22 mouse cellular contexts compared by ENCODE assay signal in genomic region chr9:67397756-67398155, GRCm38 (mm10).
A peak's percentile ranks its signal among the peaks of the same experiment; 100 is the strongest.
DNase-seq lines count a peak whose midpoint lies in the region; ATAC-seq and TF ChIP-seq lines count a peak whose summit lies in the region.
"Had no signal": no experiment of that assay in that cellular context is flagged by ENCODE, and none has a peak within 500 bp of the region (broad histone marks: within the 10 kb centered on the region; RNA-seq: fewer than 3 reads in every experiment).

No protein-coding gene starts in this region.

- peak; percentile 14 for DNase-seq in kidney, postnatal 0 days (ENCODE audit: low spot score)
- peak; percentile 57 to 65 for DNase-seq in kidney, postnatal 4 days
- DNase-seq in kidney, adult 9 months, result no peak
- peak; percentile 6 for DNase-seq in lung, postnatal 0 days (ENCODE audit: low spot score)
- no peak for DNase-seq in lung, adult 2 months
- DNase-seq: adrenal gland, adult 2 months; adrenal gland, postnatal 14 days; cerebellum, adult 11-12 months; cerebellum, adult 8-10 months; cerebellum, postnatal 14 days; gastrocnemius, postnatal 10 days; gastrocnemius, postnatal 36 days; heart, postnatal 36 days had no signal

- no peak overlapping the region for H3K4me2 ChIP-seq in kidney, postnatal 0 days (ENCODE audit: low read length)
- no peak overlapping the region for H3K4me2 ChIP-seq in kidney, embryonic 16.5 days (replicated peaks; ENCODE audit: low read depth, low read length)
- H3K4me2 ChIP-seq in lung, postnatal 0 days (replicated peaks; ENCODE audit: low read depth, low read length), result no peak overlapping the region
- H3K4me2 ChIP-seq: forebrain, embryonic 13.5 days; heart, embryonic 11.5 days; hindbrain, embryonic 13.5 days had no signal

- no peaks in the 10 kb centered on the region for H3K27me3 ChIP-seq in kidney, postnatal 0 days (ENCODE audit: insufficient read depth, low read length)
- H3K27me3 ChIP-seq in kidney, embryonic 16.5 days (ENCODE audit: insufficient read depth, low read length), result no peaks in the 10 kb centered on the region
- H3K27me3 ChIP-seq in lung, postnatal 0 days (replicated peaks; ENCODE audit: insufficient read depth, low read length), result no peaks in the 10 kb centered on the region
- H3K27me3 ChIP-seq: forebrain, embryonic 13.5 days; hindbrain, embryonic 13.5 days had no signal

- H3K36me3 ChIP-seq in kidney, postnatal 0 days (ENCODE audit: insufficient read depth, low read length), result no peaks in the 10 kb centered on the region
- H3K36me3 ChIP-seq in kidney, embryonic 16.5 days (ENCODE audit: insufficient read depth, low read length), result no peaks in the 10 kb centered on the region
- H3K36me3 ChIP-seq in lung, postnatal 0 days (ENCODE audit: insufficient read depth, low read length), result no peaks in the 10 kb centered on the region
- H3K36me3 ChIP-seq: forebrain, embryonic 10.5 days; hindbrain, embryonic 10.5 days had no signal

- H3K4me3 ChIP-seq in kidney, postnatal 0 days (replicated peaks; ENCODE audit: low read depth, low read length), result no peak overlapping the region
- H3K4me3 ChIP-seq in kidney, embryonic 16.5 days (ENCODE audit: low read length), result no peak overlapping the region
- no peak overlapping the region for H3K4me3 ChIP-seq in lung, postnatal 0 days (ENCODE audit: low read depth, low read length)
- no peak overlapping the region for H3K4me3 ChIP-seq in lung, adult 2 months (replicated peaks; ENCODE audit: extremely low read depth, low read depth, low read length)
- H3K4me3 ChIP-seq: forebrain, embryonic 10.5 days; forebrain, embryonic 13.5 days; hindbrain, embryonic 10.5 days; hindbrain, embryonic 13.5 days had no signal

- TF ChIP-seq CTCF in kidney, postnatal 0 days (IDR thresholded peaks at IDR 0.05; ENCODE audit: low read depth), result no peak
- TF ChIP-seq CTCF in lung, postnatal 0 days (IDR thresholded peaks at IDR 0.05), result no peak
- no peak for TF ChIP-seq CTCF in lung, adult 2 months (IDR thresholded peaks at IDR 0.05; ENCODE audit: insufficient read depth, low read length)

- no peaks in the 10 kb centered on the region for H3K9me3 ChIP-seq in kidney, postnatal 0 days (replicated peaks; ENCODE audit: low read length)
- no peaks in the 10 kb centered on the region for H3K9me3 ChIP-seq in kidney, embryonic 16.5 days (ENCODE audit: low read length)
- no peaks in the 10 kb centered on the region for H3K9me3 ChIP-seq in lung, postnatal 0 days (ENCODE audit: low read length)
- H3K9me3 ChIP-seq: forebrain, embryonic 10.5 days; forebrain, embryonic 13.5 days; hindbrain, embryonic 10.5 days; hindbrain, embryonic 13.5 days had no signal

- TF ChIP-seq EP300 in lung, postnatal 0 days (IDR thresholded peaks at IDR 0.05), result no peak

- no peak for TF ChIP-seq POLR2A in lung, adult 2 months (IDR thresholded peaks at IDR 0.05; ENCODE audit: borderline replicate concordance, extremely low read depth, low read depth, low read length)

- H3K9ac ChIP-seq in kidney, postnatal 0 days (ENCODE audit: low read depth, low read length), result no peak overlapping the region
- H3K9ac ChIP-seq in kidney, embryonic 16.5 days (replicated peaks; ENCODE audit: low read length), result no peak overlapping the region
- no peak overlapping the region for H3K9ac ChIP-seq in lung, postnatal 0 days (replicated peaks; ENCODE audit: low read depth)
- H3K9ac ChIP-seq: forebrain, embryonic 13.5 days; hindbrain, embryonic 13.5 days had no signal

- 90% methylated on average over 3 of the region's 3 CpGs for WGBS in kidney, postnatal 0 days
- 73% methylated on average over 3 of the region's 3 CpGs for WGBS in kidney, embryonic 16.5 days
- WGBS in lung, postnatal 0 days, result 72% methylated on average over 3 of the region's 3 CpGs
- WGBS in lung, adult 2 months, result 85% methylated on average over 3 of the region's 3 CpGs

- ATAC-seq in kidney, postnatal 0 days (replicated peaks; ENCODE audit: low FRiP score, low read depth), result no peak
- ATAC-seq in kidney, embryonic 16.5 days (ENCODE audit: low FRiP score, low TSS enrichment), result no peak
- ATAC-seq in lung, postnatal 0 days, result no peak
- ATAC-seq: CD4-positive, CD25-positive, alpha-beta regulatory T cell, adult 4 months; forebrain, embryonic 13.5 days; forebrain, embryonic 16.5 days; hindbrain, embryonic 16.5 days had no signal

- no peaks in the 10 kb centered on the region for H3K4me1 ChIP-seq in kidney, postnatal 0 days (replicated peaks; ENCODE audit: insufficient read depth, low read length)
- H3K4me1 ChIP-seq in kidney, embryonic 16.5 days (ENCODE audit: insufficient read depth, low read length), result no peaks in the 10 kb centered on the region
- no peaks in the 10 kb centered on the region for H3K4me1 ChIP-seq in lung, postnatal 0 days (ENCODE audit: insufficient read depth, low read depth, low read length)
- no peaks in the 10 kb centered on the region for H3K4me1 ChIP-seq in lung, adult 2 months (ENCODE audit: control insufficient read depth, insufficient read depth, low read length)
- H3K4me1 ChIP-seq: forebrain, embryonic 10.5 days; forebrain, embryonic 13.5 days; hindbrain, embryonic 10.5 days; hindbrain, embryonic 13.5 days had no signal

- no peak overlapping the region for H3K27ac ChIP-seq in kidney, postnatal 0 days
- no peak overlapping the region for H3K27ac ChIP-seq in kidney, embryonic 16.5 days (ENCODE audit: low read length)
- H3K27ac ChIP-seq in lung, postnatal 0 days (ENCODE audit: low read length), result no peak overlapping the region
- H3K27ac ChIP-seq: forebrain, embryonic 10.5 days; forebrain, embryonic 13.5 days; hindbrain, embryonic 10.5 days; hindbrain, embryonic 13.5 days had no signal

Comparison
In these comparisons a context has a peak if more than half of its experiments do, and no peak if none do; other contexts are left out.
1. DNase-seq: peak in kidney, postnatal 0 days (single experiment), kidney, postnatal 4 days (2 of 2) and lung, postnatal 0 days (single experiment); none in kidney, adult 9 months (single experiment) and lung, adult 2 months (single experiment).